Mouse (Mus musculus) hindbrain, embryonic 13.5 days (tissue): ENCODE measurements around the gene Pum1. TPM values are rescaled to one million over a fixed set of nuclear protein-coding genes. Genes with fewer than 3 reads are reported as not detected.

ENCODE experiments used
- polyA plus RNA-seq: library from polyadenylated mRNA; unstranded; fragments of >200 nt; fragmentation: Nextera tagmentation; extraction: Ambion mirVana; gene quantifications from 2 replicates; pipeline ENCODE4 v1.2.1, GENCODE M21; 2015

Pum1 gene
- polyA plus RNA-seq, 1 experiment from 2014 or later, result 101 TPM

Other genes starting within 250 kb of the Pum1 start
- 9.5 and 10.2 TPM in 2 replicates for gene Nkain1, start 89.1 kb upstream of the Pum1 start, polyA plus RNA-seq
- 71.3 and 76.9 TPM in 2 replicates for gene Sdc3, start 129.2 kb downstream of the Pum1 start, polyA plus RNA-seq
- gene Laptm5, start 249.8 kb downstream of the Pum1 start, polyA plus RNA-seq, result 29.4 and 31.4 TPM in 2 replicates